Mouse (Mus musculus) embryonic facial prominence, embryonic 12.5 days (tissue): ENCODE measurements around the gene Fkbp14. TPM values are rescaled to one million over a fixed set of nuclear protein-coding genes. Genes with fewer than 3 reads are reported as not detected.

Source experiments
- ATAC-seq: fragments of 200-750 bp; cut with Nextera tagmentation; 2 replicates; pipeline ENCODE4 v1.8.0; 2017; ENCODE audit not compliant: insufficient number of reproducible peaks, insufficient read depth, low FRiP score, low TSS enrichment
- H3K27ac ChIP-seq: fragments of 300-500 bp; sonication (generic); 2 replicates; pipeline ENCODE4 v1.5.1; 2016; ENCODE audit warnings: mild to moderate bottlenecking
- H3K27me3 ChIP-seq: fragments of 300-500 bp; sonication (generic); 2 replicates; pipeline ENCODE4 v1.6.1; 2016; ENCODE audit warnings: mild to moderate bottlenecking, moderate library complexity
- H3K36me3 ChIP-seq: fragments of 300-500 bp; sonication (generic); 2 replicates; pipeline ENCODE4 v1.6.1; 2016; ENCODE audit warnings: mild to moderate bottlenecking
- H3K4me1 ChIP-seq: fragments of 300-500 bp; sonication (generic); 2 replicates; pipeline ENCODE4 v1.6.1; 2016
- H3K4me2 ChIP-seq: fragments of 300-500 bp; sonication (generic); replicated peaks from 2 replicates; pipeline ENCODE4 v1.6.1; 2016; ENCODE audit warnings: mild to moderate bottlenecking, moderate library complexity
- H3K4me3 ChIP-seq: fragments of 300-500 bp; sonication (generic); 2 replicates; pipeline ENCODE4 v1.5.1; 2016; ENCODE audit warnings: mild to moderate bottlenecking
- H3K9ac ChIP-seq: fragments of 300-500 bp; sonication (generic); 2 replicates; pipeline ENCODE4 v1.6.1; 2016; ENCODE audit warnings: mild to moderate bottlenecking, moderate library complexity
- H3K9me3 ChIP-seq: fragments of 300-500 bp; sonication (generic); 2 replicates; pipeline ENCODE4 v1.6.1; 2016; ENCODE audit warnings: mild to moderate bottlenecking, moderate library complexity
- WGBS: fragments of 180-500 bp; shearing (Covaris S2); methylation state at CpG from one replicate; pipeline ENCODE4 v1.1.7; 2016; 5-methylcytosine and 5-hydroxymethylcytosine counted together
- polyA plus RNA-seq: library from polyadenylated mRNA; unstranded; fragments of >200 nt; fragmentation: Nextera tagmentation; extraction: Ambion mirVana; gene quantifications from 2 replicates; pipeline ENCODE4 v1.2.1, GENCODE M21; 2016

Fkbp14 gene
- polyA plus RNA-seq, 1 experiment from 2014 or later, result 29.6 TPM

GRCm38 (mm10) chr6:54557671-54558070 is 39.4 kb downstream of the Fkbp14 start:
- no peaks in the 10 kb centered on the region for H3K27me3 ChIP-seq
- H3K27ac ChIP-seq, result no peak overlapping the region
- no peak overlapping the region for H3K9ac ChIP-seq
- H3K4me3 ChIP-seq, result no peak overlapping the region
- no peaks in the 10 kb centered on the region for H3K36me3 ChIP-seq
- no peak for ATAC-seq
- H3K4me2 ChIP-seq, result no peak overlapping the region
- WGBS, result 88% methylated on average over 7 of the region's 7 CpGs
- peaks cover 5% of the 10 kb centered on the region; the same call in 1 of the 2 replicates for H3K4me1 ChIP-seq
- H3K9me3 ChIP-seq, result no peaks in the 10 kb centered on the region

DNA sequence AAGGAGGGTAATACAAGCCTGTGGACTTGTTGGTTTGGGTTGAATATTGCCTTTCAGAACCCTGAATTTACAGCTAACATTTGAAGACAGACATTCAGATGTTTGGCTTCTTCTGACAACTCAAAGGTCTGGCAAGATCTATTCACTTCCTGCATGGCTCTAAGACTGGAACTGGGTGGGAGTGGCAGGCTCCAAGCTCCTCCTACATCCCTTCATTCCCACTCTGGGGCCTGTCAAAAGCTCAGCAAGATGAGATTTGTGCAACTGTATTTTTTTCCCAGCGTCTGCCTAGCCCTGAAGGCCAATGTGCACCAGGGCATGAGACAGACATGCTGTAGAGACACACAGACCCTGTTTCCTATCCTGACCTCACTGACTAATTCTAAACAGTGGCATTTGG is 41.3 kb downstream of the Fkbp14 start:
- no peak for ATAC-seq
- Histone ChIP-seq H3K9ac (no peak overlapping the region), H3K9me3 (no peaks in the 10 kb centered on the region), H3K36me3 (no peaks in the 10 kb centered on the region), H3K4me3 (no peak overlapping the region), H3K27ac (no peak overlapping the region), H3K27me3 (no peaks in the 10 kb centered on the region), H3K4me2 (no peak overlapping the region), H3K4me1 (peaks cover 5% of the 10 kb centered on the region; the same call in 1 of the 2 replicates)
- WGBS, result 71% methylated on average over 1 of the region's 1 CpGs

DNA sequence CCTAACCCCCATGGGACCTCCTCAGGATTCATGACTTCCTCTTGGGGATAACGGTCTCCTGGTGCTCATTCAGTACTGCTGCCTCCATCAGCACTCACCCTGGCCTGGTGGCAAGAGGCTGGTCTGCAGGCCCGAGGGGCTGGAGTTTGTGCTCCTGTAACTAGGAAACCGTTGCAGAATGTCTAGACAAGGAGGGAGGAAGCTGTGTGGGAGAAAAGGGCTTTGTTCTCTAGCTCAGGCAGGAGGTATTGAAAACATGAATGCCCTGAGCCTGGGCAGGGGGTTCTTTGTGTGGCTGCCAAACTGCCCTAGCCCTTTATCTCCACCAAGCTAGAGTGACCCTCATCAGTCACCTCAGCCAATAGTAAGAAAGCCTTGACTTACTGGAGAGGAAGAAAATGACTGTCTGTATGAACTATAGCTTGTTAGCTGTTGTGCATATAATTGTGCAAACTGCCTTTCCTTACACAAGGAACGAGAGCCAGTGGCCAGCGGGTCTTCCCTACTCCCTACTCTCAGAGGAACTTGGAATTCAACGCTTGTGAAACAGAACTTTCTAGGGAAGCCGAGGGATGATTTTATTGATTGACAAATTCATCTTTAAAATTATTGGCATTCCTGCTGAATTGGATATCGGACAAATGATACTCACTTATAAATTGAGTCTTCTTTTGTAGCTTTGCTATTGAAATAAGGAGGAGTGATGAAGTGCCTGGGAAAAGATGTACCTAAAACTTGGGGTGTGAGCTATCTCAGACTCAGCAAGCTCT is 42.6 kb downstream of the Fkbp14 start:
- no peak overlapping the region for H3K9ac ChIP-seq
- no peaks in the 10 kb centered on the region for H3K36me3 ChIP-seq
- ATAC-seq, result peak; percentile 72
- WGBS, result 35% methylated on average over 8 of the region's 8 CpGs
- no peak overlapping the region for H3K4me3 ChIP-seq
- H3K27ac ChIP-seq, result peak overlapping the region; percentile 57; the same call in 1 of the 2 replicates
- H3K27me3 ChIP-seq, result no peaks in the 10 kb centered on the region
- peaks cover 5% of the 10 kb centered on the region; the same call in 1 of the 2 replicates for H3K4me1 ChIP-seq
- no peak overlapping the region for H3K4me2 ChIP-seq
- H3K9me3 ChIP-seq, result no peaks in the 10 kb centered on the region

- H3K36me3 ChIP-seq, result no peaks in the 10 kb centered on the region
- H3K4me3 ChIP-seq, result no peak overlapping the region
- no peak overlapping the region for H3K4me2 ChIP-seq
- no peaks in the 10 kb centered on the region for H3K27me3 ChIP-seq
- ATAC-seq, result no peak
- no peak overlapping the region for H3K9ac ChIP-seq
- WGBS, result 80% methylated on average over 2 of the region's 2 CpGs
- H3K9me3 ChIP-seq, result no peaks in the 10 kb centered on the region
- H3K27ac ChIP-seq, result no peak overlapping the region
- H3K4me1 ChIP-seq, result peaks cover 5% of the 10 kb centered on the region; the same call in 1 of the 2 replicates
Measured at GRCm38 (mm10) chr6:54553632-54554031, 43.5 kb downstream of the Fkbp14 start.

GRCm38 (mm10) chr6:54552721-54553413 is 44.2 kb downstream of the Fkbp14 start:
- no peaks in the 10 kb centered on the region for H3K27me3 ChIP-seq
- 65% methylated on average over 9 of the region's 9 CpGs for WGBS
- H3K27ac ChIP-seq, result no peak overlapping the region
- no peak for ATAC-seq
- H3K4me1 ChIP-seq, result peaks cover 12% of the 10 kb centered on the region
- no peak overlapping the region for H3K4me3 ChIP-seq
- no peaks in the 10 kb centered on the region for H3K9me3 ChIP-seq
- H3K4me2 ChIP-seq, result no peak overlapping the region
- H3K9ac ChIP-seq, result no peak overlapping the region
- H3K36me3 ChIP-seq, result no peaks in the 10 kb centered on the region

DNA sequence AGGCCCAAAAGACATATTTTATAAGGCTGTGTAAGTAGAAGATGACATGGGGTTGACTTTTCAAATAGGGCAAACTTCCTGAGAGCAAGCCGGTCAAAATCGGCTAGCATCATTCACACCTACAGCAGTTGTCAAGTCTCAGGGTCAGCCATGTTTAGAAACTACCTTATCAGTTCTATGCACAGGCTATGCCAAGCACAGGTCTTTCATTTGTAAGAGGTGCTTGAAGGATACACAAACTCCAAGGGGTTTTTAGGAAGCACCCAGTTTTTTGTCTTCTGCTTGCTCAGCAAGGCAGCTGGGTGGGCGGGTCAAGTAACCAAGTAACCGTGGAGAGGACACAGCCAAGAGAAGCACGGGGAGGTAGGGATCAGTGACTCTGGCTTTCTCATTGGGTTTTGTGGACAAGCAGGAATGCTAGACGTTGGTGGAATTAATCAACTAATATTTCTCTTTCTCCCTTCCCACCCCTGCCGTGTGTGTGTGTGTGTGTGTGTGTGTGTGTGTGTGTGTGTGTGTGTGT is 46.2 kb downstream of the Fkbp14 start:
- Histone ChIP-seq H3K9me3 (no peaks in the 10 kb centered on the region), H3K4me2 (no peak overlapping the region), H3K27me3 (no peaks in the 10 kb centered on the region), H3K36me3 (no peaks in the 10 kb centered on the region), H3K4me3 (no peak overlapping the region), H3K9ac (no peak overlapping the region), H3K27ac (no peak overlapping the region), H3K4me1 (peaks cover 12% of the 10 kb centered on the region)
- WGBS, result 71% methylated on average over 7 of the region's 7 CpGs
- no peak for ATAC-seq

DNA sequence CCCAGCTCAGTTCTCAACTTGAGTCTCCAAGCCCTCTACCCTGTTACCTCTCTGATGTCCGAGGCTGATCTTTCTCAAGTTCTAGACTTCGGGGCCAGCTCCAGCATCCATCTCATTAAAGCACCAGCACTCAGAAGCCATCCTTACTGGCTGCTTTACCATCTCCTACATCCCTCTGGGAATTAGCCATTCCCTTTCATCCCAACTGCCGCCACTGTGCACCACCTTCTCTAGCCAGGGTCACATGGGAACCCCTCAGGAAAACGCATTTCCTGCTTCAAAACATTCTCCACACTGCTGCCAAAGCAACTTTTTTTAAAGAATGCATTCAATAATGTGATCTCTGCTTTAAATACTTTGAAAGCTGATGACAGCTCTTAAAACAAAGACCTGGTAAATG is 47.8 kb downstream of the Fkbp14 start:
- Histone ChIP-seq H3K27ac (no peak overlapping the region), H3K27me3 (no peaks in the 10 kb centered on the region), H3K36me3 (no peaks in the 10 kb centered on the region), H3K4me3 (no peak overlapping the region), H3K4me2 (no peak overlapping the region), H3K4me1 (peaks cover 14% of the 10 kb centered on the region), H3K9me3 (no peaks in the 10 kb centered on the region), H3K9ac (no peak overlapping the region)
- WGBS, result 63% methylated on average over 4 of the region's 4 CpGs
- no peak for ATAC-seq

DNA sequence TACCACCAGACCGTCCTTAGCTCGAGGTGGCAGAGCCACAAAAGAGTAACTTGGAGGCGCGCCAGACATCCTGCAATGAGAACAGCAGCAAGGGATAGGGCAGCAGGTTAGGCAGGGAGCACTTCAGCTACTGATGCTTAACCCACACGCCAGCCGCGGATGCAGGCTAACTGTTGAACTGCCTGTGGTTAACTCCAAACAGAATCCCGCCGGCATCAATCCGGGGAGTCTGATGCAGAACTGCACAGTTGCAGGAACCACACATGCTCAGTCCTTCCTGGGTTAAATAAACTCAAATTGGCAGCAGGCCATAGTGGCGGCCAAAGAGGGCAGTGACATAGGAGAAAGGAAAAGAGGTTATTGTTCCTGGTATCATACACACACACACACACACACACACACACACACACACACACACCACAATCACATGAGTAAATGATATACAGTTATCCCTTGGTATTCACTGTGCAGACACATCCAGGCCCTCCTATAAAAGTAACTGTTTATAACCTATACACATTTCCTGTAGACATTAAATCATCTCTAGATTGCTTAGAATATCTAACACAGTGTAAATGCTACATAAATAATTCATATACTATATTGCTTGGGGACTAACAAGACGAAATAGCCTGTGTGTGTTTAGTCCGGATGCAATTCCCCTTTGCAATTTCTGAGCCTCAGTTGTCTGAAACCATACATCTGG is 48.6 kb downstream of the Fkbp14 start:
- Histone ChIP-seq H3K36me3 (no peaks in the 10 kb centered on the region), H3K9me3 (no peaks in the 10 kb centered on the region), H3K27me3 (no peaks in the 10 kb centered on the region), H3K27ac (no peak overlapping the region), H3K4me2 (no peak overlapping the region), H3K4me1 (peaks cover 12% of the 10 kb centered on the region), H3K9ac (no peak overlapping the region), H3K4me3 (no peak overlapping the region)
- ATAC-seq, result no peak
- WGBS, result 64% methylated on average over 13 of the region's 13 CpGs

DNA sequence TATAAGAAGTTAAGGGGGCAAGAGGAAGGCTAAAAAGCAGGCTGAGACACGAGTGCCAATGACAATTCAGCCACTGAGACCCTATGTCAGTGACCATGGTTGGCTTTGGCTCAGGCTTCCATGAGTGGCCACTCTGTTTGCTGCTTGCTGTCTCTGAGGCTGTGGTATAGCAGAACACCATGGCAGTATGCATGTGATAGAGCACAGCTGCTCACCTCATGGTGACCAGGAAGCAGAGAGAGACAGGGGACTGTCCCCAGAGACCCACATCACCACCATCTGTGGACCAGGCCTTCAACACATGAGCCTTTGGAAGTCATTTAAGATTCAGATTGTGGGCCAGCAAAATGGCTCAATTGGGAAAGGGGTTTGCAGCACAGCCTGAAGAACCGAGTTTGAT is 53.5 kb downstream of the Fkbp14 start:
- no peak overlapping the region for H3K4me3 ChIP-seq
- peaks cover 22% of the 10 kb centered on the region for H3K4me1 ChIP-seq
- H3K36me3 ChIP-seq, result no peaks in the 10 kb centered on the region
- no peaks in the 10 kb centered on the region for H3K9me3 ChIP-seq
- H3K9ac ChIP-seq, result no peak overlapping the region
- no peak overlapping the region for H3K4me2 ChIP-seq
- 68% methylated on average over 2 of the region's 2 CpGs for WGBS
- ATAC-seq, result no peak
- no peaks in the 10 kb centered on the region for H3K27me3 ChIP-seq
- no peak overlapping the region for H3K27ac ChIP-seq

DNA sequence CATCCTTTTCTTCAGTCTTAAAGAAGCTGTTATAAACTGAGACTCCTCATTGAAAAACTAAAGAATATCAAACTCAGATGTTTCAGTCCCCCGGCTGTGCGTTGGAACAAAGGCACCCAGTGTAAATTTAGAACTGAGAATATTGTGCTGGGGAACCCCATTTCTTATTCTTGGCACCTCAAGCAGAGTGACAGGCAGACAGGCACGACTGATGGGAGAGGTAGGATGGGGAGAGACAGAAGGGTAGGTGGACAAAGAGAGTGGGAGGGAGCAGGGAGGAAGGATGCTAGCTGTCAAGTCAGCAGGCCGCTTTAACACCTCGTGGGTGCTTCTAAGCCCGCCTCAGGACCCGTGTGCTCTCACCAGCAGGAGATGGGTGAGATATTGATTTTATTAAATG is 54.3 kb downstream of the Fkbp14 start:
- Histone ChIP-seq H3K36me3 (no peaks in the 10 kb centered on the region), H3K27me3 (no peaks in the 10 kb centered on the region), H3K4me2 (no peak overlapping the region), H3K9ac (no peak overlapping the region), H3K27ac (no peak overlapping the region), H3K4me3 (no peak overlapping the region), H3K4me1 (peaks cover 16% of the 10 kb centered on the region), H3K9me3 (no peaks in the 10 kb centered on the region)
- ATAC-seq, result no peak
- WGBS, result 76% methylated on average over 7 of the region's 7 CpGs

- WGBS, result 67% methylated on average over 9 of the region's 9 CpGs
- Histone ChIP-seq H3K4me2 (no peak overlapping the region), H3K4me1 (peaks cover 12% of the 10 kb centered on the region), H3K27me3 (no peaks in the 10 kb centered on the region), H3K27ac (no peak overlapping the region), H3K9ac (no peak overlapping the region), H3K36me3 (no peaks in the 10 kb centered on the region), H3K4me3 (no peak overlapping the region), H3K9me3 (no peaks in the 10 kb centered on the region)
- ATAC-seq, result no peak
Measured at GRCm38 (mm10) chr6:54540252-54540887, 56.7 kb downstream of the Fkbp14 start.
